Mouse (Mus musculus) bone marrow, adult 2 months (tissue): ENCODE data around the gene Rasal2.

ENCODE experiments used
- CTCF ChIP-seq: fragments of 200-500 bp; IDR thresholded peaks from 2 replicates; pipeline ENCODE4 v1.5.1; 2011; ENCODE audit warnings: low read length, control low read depth; ENCODE audit not compliant: control insufficient read depth, insufficient read depth
- POLR2A ChIP-seq: fragments of 200-500 bp; IDR thresholded peaks from 2 replicates; pipeline ENCODE4 v1.6.1; 2011; ENCODE audit warnings: low read depth, mild to moderate bottlenecking, control low read depth, low read length, borderline replicate concordance; ENCODE audit not compliant: control insufficient read depth

GRCm38 (mm10) chr1:157411711-157412380, 549 bp downstream of the Rasal2 start:
- TF ChIP-seq POLR2A = no peak
- TF ChIP-seq CTCF = no peak
